Mouse (Mus musculus): ENCODE results near the gene Myl3.

Gene Myl3

GRCm38 (mm10) chr9:110760886-110761285, 19.2 kb downstream of the Myl3 start:
- in situ Hi-C loops (cut with MboI) = no loop called here

GRCm38 (mm10) chr9:110762763-110763162, 21.1 kb downstream of the Myl3 start:
- in situ Hi-C loops (cut with MboI) = no loop called here

DNA sequence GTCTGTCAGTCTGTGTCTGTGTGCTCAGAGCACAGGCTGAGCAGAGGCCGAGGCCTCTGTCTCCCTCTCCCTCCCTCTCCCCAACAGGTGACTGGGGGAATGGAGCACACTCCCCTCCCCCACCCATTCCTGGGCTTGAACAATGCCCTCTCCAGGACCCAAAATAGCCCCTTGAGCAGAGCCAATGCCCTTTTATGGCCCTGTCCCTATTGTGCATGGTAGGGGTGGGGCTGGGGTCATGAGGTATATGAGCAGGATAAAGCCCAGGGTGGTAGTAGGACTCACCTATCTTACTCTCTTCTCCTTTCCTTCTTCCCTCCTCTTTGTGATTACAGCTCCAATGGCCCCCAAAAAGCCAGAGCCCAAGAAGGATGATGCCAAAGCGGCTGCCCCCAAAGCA, 21.7 kb downstream of the Myl3 start:
- in situ Hi-C loops (cut with MboI) = no loop called here

DNA sequence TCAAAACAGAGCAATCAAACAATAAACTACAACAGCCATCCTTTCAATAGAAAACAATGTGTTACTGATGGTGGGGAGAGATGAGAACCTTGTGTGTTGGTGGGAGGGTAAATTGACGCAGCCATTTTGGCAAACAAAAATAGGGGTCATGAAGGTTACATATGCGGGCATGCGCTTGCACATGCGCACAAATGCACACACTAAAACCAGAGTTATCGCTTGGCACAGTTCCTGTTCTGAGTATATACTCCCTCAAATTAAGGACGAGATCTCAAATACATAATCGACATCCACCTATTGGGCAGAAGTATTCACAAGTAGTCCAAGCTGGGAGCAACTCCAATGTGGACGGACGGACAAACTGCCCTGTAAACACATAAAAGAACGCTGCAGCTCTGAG, 30.7 kb downstream of the Myl3 start:
- in situ Hi-C loops (cut with MboI) = no loop called here

- in situ Hi-C loops (cut with MboI) = no loop called here
Measured at GRCm38 (mm10) chr9:110774403-110775268, 33.0 kb downstream of the Myl3 start.

- in situ Hi-C loops (cut with MboI) = no loop called here
Measured at GRCm38 (mm10) chr9:110775269-110776022, 33.8 kb downstream of the Myl3 start.

DNA sequence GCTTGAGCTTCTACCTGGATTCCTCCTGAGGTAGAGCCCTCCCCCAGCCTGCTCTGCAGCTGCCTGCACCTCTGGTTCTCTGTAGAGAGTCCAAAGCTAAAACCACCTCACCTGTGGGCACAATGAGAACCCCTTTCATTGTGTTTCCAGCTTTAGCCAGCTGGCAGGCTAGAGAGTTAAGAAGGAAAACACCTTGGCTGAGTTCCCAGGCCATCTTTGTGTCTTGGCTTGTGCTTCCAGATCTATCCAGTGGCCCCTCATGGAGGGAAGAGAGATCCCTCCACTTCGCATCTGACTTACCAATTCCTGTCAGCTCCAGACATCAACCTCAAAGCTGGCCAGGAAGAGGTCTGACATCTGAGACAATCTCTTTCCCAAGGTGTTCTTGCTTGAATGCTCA, 36.4 kb downstream of the Myl3 start:
- in situ Hi-C loops (cut with MboI) = no loop called here

- in situ Hi-C loops (cut with MboI) = no loop called here
Measured at GRCm38 (mm10) chr9:110778559-110778958, 36.9 kb downstream of the Myl3 start.

- in situ Hi-C loops (cut with MboI) = no loop called here
Measured at GRCm38 (mm10) chr9:110779242-110779913, 37.7 kb downstream of the Myl3 start.

DNA sequence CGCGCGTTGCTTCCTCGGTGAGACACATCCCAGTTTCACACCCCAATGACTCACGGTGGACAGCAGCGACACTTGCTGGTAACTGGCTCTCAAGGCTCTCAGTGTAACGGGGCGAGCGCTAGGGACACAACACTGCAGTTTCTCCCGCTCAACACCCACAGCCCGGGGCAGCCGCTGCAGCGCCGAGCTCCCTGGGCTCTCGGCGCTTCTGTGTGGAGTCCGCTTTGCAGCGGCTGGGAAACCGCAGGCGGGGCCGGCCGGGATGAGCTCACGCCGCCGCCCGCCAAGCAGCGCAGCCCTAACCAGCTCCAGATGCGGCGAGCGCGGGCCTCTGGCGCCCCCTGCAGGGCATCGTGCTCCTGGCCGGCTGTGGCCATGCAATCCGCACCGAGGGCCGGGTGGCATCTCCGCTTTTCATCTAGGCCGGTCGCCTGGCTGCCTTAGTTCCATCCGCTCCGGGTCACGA, 39.6 kb downstream of the Myl3 start:
- in situ Hi-C loops (cut with MboI) = no loop called here

GRCm38 (mm10) chr9:110781731-110782130, 40.1 kb downstream of the Myl3 start:
- in situ Hi-C loops (cut with MboI) = no loop called here

DNA sequence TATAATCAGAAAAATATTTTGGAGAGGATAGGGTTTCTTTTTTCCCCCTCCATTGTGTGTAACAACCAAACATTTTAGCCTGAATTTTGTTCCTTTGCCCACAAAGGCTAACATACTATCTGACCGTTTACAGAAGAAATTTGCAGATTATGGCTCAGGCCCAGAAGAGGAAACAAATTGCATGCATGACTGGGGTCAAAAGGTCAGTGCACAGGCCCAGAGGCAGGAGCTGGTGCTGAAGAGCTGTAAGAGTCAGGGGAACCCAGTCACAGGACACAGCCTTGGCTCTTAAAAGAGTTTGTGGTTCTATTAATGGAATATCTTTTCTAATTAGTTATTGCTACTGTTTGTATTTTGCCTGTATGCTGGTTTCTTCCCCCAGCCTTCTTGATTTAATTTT, 42.0 kb downstream of the Myl3 start:
- in situ Hi-C loops (cut with MboI) = no loop called here

DNA sequence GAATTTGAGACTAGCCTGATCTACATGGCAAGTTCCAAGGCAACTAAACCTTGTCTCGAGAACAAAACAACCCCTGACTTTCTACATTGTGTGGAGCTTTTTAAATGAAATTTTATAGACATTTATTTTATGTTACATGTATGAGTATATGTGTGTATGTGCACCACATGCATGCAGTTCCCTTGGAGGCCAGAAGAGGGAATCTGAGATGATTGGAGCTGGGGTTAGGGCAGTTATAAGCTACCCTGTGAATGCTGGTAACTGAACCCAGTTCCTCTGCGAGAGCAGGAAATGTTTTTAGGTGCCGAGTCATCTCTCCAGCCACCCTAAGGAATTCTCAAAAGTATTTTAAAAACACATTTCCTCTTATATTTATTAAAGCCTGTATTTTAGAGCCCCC, 46.5 kb downstream of the Myl3 start:
- in situ Hi-C loops (cut with MboI) = no loop called here

GRCm38 (mm10) chr9:110790462-110790861, 48.8 kb downstream of the Myl3 start:
- in situ Hi-C loops (cut with MboI) = no loop called here

DNA sequence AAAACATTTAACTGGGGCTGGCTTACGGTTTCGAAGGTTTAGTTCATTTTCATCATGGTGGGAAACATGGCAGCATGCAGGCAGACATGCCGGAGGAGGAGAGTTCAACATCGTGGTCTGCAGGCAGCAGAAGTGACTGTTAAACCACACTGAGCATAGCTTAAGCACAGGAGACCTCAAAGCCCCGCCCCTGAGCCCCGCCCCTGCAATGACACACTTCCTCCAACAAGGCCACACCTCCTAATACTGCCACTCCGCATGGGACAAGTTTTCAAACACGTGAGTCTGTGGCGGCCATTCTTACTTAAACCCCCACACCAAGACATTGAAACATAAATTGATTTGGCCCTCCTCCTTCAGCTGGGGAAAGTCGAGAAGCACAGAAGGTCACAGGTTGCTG, 55.4 kb downstream of the Myl3 start:
- in situ Hi-C loops (cut with MboI) = no loop called here

DNA sequence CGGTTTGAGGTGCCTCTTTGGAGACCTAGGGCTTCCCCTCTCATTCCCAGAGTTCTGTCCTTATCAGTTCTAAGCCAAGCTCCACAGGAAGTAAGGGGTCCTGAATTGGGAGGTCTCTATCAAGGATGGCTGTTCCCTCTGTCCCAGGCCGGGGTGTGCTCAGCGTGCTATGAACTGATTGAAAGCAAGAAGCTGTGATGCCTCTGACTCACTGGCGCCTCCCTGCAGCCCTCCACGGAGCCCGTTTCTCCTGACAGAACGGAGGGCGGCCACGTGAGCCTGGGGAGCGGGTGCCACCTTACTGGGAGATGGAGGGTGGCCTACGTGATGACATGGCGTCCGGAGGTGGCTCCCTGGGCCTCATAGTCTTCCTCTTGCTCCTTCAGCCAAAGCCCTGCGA, 56.2 kb downstream of the Myl3 start, which contains the start of gene Prss42:
TSS of gene Prss42 (plus strand) at position 301 of the 400 bp plus-strand sequence.
- in situ Hi-C loops (cut with MboI) = no loop called here

DNA sequence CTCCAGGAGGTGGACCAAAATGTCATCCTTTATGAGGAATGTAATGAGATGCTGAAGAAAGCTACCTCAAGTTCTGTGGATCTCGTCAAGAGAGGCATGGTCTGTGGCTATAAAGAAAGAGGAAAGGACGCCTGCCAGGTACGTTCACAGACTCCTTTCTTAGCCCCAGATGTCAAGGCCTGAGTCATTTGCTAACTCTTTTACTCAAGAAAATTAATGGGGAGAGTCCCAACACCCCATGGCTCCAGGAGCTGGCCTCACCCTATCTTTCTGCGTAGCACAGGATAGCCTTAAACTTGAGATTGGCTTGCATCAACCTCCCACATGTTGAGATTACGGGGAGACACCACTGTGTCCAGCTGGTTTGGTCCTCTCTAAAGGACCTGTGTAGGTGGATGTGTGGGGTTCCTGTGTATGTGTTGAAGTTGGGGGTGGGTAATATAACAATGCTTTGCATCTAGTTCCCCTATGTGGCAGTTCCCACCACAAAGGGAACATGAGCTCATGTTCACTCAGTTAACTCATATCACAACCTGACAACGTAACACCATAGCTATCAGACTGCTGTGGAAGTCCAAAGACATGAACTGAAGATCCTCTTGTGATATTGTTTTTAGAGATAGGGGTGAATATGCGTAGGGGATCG, 59.3 kb downstream of the Myl3 start:
- in situ Hi-C loops (cut with MboI) = no loop called here

GRCm38 (mm10) chr9:110803294-110803693, 61.6 kb downstream of the Myl3 start:
- in situ Hi-C loops (cut with MboI) = no loop called here

DNA sequence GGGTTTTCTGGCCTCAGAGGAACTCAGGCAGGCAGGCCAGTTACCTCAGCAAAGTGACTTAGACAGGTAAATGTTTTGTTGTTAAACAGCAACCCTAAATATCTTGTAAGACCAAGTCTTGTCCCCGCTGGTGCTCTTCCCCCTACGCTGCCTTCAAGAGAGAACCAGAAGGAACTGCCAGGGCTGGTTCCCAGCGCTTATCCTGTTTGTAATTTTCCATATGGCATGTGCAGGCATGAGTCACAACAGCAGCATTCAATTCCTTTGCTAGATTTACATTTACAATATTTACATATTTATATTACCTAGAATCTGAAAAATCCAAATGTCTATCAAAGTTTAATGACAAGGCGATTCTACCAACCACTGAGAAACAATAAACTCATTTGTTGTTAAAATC, 68.4 kb downstream of the Myl3 start:
- in situ Hi-C loops (cut with MboI) = no loop called here

DNA sequence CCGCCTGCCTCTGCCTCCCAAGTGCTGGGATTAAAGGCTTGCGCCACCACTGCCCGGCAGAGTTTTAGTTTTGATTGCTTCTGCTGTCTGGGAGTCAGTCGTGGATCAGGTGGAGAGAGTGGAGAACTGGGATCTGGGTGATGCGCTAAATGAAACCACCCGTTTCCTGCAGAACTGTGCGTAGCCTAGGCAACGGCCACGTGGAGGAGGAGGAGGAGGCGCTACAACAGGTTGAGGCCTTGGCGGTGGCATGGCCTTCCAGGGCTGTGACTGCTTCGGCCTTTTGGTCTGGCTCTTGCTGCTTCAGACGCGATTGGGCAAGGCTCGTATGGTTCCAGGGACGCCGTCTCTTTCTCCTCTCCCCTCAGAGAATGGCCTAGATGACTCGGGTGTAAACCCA, 72.1 kb downstream of the Myl3 start, which contains the start of gene Prss44:
TSS of gene Prss44 (plus strand) at position 206 of the 400 bp plus-strand sequence.
- in situ Hi-C loops (cut with MboI) = no loop called here
